Mouse (Mus musculus): Measurements from ENCODE around the gene Dhfr.

GRCm38 (mm10) chr13:92332103-92332879 is 22.2 kb upstream of the Dhfr start:
- no peak for TF ChIP-seq EP300 (optimal IDR thresholded peaks at IDR 0.05)
- no peak for TF ChIP-seq CTCF (IDR thresholded peaks at IDR 0.05; ENCODE audit: low read depth)

Data from stomach, postnatal 0 days (tissue).